Mouse (Mus musculus) kidney, embryonic 14.5 days (tissue): Measurements from ENCODE around the gene Zfyve9. TPM values are rescaled to one million over a fixed set of nuclear protein-coding genes. Genes with fewer than 3 reads are reported as not detected.

Source experiments
- ATAC-seq: fragments of 200-750 bp; cut with Nextera tagmentation; 2 replicates; pipeline ENCODE4 v1.8.0; 2017; ENCODE audit warnings: moderate number of reproducible peaks, mild to moderate bottlenecking, moderate TSS enrichment, moderate library complexity; ENCODE audit not compliant: low FRiP score, low TSS enrichment
- H3K27ac ChIP-seq: fragments of 300-500 bp; sonication (generic); 2 replicates; pipeline ENCODE4 v1.5.1; 2014; ENCODE audit warnings: low read depth, mild to moderate bottlenecking, low read length, moderate library complexity, mixed read lengths
- H3K27me3 ChIP-seq: fragments of 300-500 bp; sonication (generic); 2 replicates; pipeline ENCODE4 v1.6.1; 2014; ENCODE audit warnings: mild to moderate bottlenecking, low read length; ENCODE audit not compliant: control insufficient read depth, insufficient read depth
- H3K36me3 ChIP-seq: fragments of 300-500 bp; sonication (generic); 2 replicates; pipeline ENCODE4 v1.6.1; 2014; ENCODE audit warnings: low read length, mixed read lengths; ENCODE audit not compliant: control insufficient read depth, insufficient read depth
- H3K4me1 ChIP-seq: fragments of 300-500 bp; sonication (generic); 2 replicates; pipeline ENCODE4 v1.6.1; 2014; ENCODE audit warnings: low read length, mixed read lengths; ENCODE audit not compliant: control insufficient read depth, insufficient read depth
- H3K4me2 ChIP-seq: fragments of 300-500 bp; sonication (generic); replicated peaks from 2 replicates; pipeline ENCODE4 v1.6.1; 2014; ENCODE audit warnings: low read depth, mild to moderate bottlenecking, low read length
- H3K4me3 ChIP-seq: fragments of 300-500 bp; sonication (generic); 2 replicates; pipeline ENCODE4 v1.5.1; 2014; ENCODE audit warnings: mild to moderate bottlenecking, low read length
- H3K9ac ChIP-seq: fragments of 300-500 bp; sonication (generic); 2 replicates; pipeline ENCODE4 v1.6.1; 2014; ENCODE audit warnings: low read depth, mild to moderate bottlenecking, low read length, moderate library complexity
- H3K9me3 ChIP-seq: fragments of 300-500 bp; sonication (generic); 2 replicates; pipeline ENCODE4 v1.6.1; 2016; ENCODE audit warnings: low read length; ENCODE audit not compliant: control insufficient read depth
- WGBS: fragments of 180-500 bp; shearing (Covaris S2); extraction: QIAGEN DNeasy Blood & Tissue Kit; methylation state at CpG from one replicate; pipeline ENCODE4 v1.1.7; 2014; 5-methylcytosine and 5-hydroxymethylcytosine counted together
- polyA plus RNA-seq: library from polyadenylated mRNA; unstranded; fragments of >200 nt; fragmentation: Nextera tagmentation; extraction: Ambion mirVana; gene quantifications from 2 replicates; pipeline ENCODE4 v1.2.1, GENCODE M21; 2014

Gene Zfyve9
- polyA plus RNA-seq, 1 experiment from 2014 or later, result 7.2 TPM

DNA sequence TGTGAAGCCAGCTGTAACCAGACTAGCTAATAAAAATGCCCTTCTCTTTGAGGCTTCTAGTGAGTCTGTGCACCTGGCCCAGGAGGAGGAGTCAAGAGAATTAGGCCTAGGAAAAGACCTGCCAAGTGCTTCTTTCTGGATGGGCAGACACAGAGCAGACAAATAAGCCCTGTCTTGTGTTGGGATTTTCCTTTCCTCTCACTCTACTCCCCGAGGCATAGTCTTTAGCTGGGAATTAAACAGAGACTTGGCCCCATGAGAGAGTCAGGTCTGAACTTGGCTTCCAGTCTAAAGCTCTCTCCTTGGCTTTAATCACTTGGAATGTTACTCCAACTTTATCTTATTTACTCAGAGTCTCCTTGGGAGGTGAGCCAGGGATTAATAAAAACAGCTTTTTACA lies 13.3 kb upstream of the Zfyve9 start:
- H3K4me1 ChIP-seq, result no peaks in the 10 kb centered on the region
- no peak overlapping the region for H3K27ac ChIP-seq
- no peak overlapping the region for H3K4me2 ChIP-seq
- H3K27me3 ChIP-seq, result no peaks in the 10 kb centered on the region
- no peaks in the 10 kb centered on the region for H3K9me3 ChIP-seq
- no peak overlapping the region for H3K4me3 ChIP-seq
- 76% methylated on average over 1 of the region's 1 CpGs for WGBS
- no peak for ATAC-seq
- H3K9ac ChIP-seq, result no peak overlapping the region
- no peaks in the 10 kb centered on the region for H3K36me3 ChIP-seq

DNA sequence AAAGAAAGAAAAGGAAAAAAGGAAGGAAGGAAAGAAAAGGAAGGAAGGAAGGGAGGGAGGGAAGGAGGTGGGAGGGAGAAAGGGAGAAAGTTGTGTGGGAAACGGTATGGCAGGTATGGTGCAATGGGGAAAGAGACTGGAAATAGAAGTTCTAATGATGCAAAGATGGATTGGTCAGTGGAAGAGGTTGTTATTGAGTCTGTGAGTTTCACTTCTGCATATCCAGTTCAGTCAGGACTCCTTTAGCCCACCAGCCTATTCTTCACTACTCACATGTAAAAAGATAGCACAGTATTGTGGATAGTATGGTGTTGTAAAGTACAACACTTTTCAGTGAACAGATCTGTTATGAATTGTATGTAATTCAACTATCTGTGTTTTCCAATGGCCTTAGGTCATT lies 9.9 kb upstream of the Zfyve9 start:
- H3K36me3 ChIP-seq, result no peaks in the 10 kb centered on the region
- H3K4me1 ChIP-seq, result no peaks in the 10 kb centered on the region
- no peak overlapping the region for H3K9ac ChIP-seq
- H3K27ac ChIP-seq, result no peak overlapping the region
- 87% methylated on average over 1 of the region's 1 CpGs for WGBS
- H3K4me2 ChIP-seq, result no peak overlapping the region
- ATAC-seq, result no peak
- H3K27me3 ChIP-seq, result no peaks in the 10 kb centered on the region
- H3K4me3 ChIP-seq, result no peak overlapping the region
- no peaks in the 10 kb centered on the region for H3K9me3 ChIP-seq

DNA sequence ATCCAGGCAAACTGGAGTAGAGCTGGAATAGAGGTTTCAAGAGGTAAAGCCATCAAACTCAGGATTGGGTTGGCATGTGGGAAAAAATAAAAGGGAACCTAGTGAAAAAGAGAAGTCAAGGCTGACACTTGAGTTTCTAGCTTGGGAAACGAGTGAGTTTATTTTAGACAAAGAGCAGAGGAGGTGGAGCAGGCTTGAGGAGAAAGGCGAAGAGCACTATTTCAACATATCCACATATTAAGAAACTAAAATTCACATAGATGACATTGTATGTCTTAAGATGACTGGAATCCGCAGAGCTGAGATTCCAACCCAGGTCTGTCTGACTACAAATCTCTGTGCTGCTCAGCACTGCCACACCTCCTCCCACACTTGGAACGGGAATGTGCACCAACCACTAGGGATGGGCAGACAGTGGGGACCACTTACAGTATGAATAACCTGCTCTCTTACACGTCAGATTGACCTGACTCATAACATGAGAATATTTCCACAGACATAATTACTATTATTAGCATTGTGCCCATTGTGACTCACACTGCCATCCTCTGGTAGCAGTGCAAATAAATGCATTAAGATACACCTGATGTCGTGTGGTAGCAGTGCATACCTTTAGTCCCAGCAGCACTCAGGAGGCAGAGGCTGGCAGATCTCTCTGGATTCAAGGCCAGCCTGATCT lies 8.8 kb upstream of the Zfyve9 start:
- no peak overlapping the region for H3K27ac ChIP-seq
- no peaks in the 10 kb centered on the region for H3K27me3 ChIP-seq
- 85% methylated on average over 6 of the region's 6 CpGs for WGBS
- H3K9me3 ChIP-seq, result no peaks in the 10 kb centered on the region
- no peaks in the 10 kb centered on the region for H3K36me3 ChIP-seq
- no peak for ATAC-seq
- no peak overlapping the region for H3K4me3 ChIP-seq
- no peaks in the 10 kb centered on the region for H3K4me1 ChIP-seq
- no peak overlapping the region for H3K9ac ChIP-seq
- no peak overlapping the region for H3K4me2 ChIP-seq

DNA sequence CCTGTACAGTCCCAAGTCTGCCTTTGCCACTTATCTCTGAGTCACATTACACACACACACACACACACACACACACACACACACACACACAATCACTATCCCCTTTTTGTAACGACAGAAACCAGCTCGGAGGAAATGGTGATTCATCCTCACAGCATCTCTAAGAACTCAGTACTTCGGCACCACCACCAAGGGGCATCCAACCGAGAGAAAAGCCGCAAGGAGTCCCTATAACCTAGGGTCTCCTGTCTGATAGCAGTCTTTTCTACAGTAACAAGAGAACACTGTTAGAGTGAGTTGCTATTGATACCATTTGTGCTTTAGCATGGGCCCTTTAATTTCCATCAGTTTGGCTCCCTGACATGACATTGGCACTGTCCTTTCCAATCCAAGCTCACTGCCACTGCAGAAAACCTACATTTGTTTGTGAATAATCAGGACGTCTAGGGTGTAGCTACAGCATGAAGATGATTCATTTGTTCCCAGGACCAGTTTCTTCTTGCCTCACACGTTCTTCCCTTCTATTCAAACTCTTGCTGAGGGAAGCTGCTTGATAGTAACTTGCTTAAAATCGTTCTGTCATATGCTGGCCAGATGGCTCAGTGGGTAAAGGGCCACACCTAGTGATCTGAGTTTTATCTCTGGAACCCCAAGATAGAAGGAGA lies 2.0 kb upstream of the Zfyve9 start:
- H3K4me2 ChIP-seq, result no peak overlapping the region
- no peaks in the 10 kb centered on the region for H3K36me3 ChIP-seq
- H3K27me3 ChIP-seq, result no peaks in the 10 kb centered on the region
- no peak for ATAC-seq
- 0 out of 2 replicates have a peak, but pooled peaks cover 4% of the 10 kb centered on the region for H3K4me1 ChIP-seq
- WGBS, result 39% methylated on average over 8 of the region's 8 CpGs
- H3K9ac ChIP-seq, result no peak overlapping the region
- H3K9me3 ChIP-seq, result no peaks in the 10 kb centered on the region
- no peak overlapping the region for H3K27ac ChIP-seq
- no peak overlapping the region for H3K4me3 ChIP-seq

DNA sequence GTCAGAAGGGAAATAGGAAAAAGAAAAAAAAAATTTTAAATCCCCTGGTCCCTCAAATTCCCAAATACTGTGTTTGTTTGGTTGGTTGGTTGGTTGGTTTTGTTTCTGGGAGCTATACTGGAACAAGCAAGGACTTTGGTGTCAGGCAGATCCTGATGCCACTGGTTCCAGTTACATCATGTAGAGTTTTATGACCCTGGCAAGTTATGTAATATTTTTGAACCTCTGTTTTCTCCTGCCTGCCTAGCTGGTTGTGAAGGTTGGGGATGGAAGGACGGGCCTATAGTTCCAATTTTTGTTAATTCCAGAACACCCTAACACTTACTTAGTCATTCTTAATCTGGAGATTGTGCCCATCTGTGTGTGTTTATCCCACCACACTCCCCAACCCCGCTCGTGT lies 998 bp upstream of the Zfyve9 start:
- Histone ChIP-seq H3K27ac (no peak overlapping the region), H3K4me3 (no peak overlapping the region), H3K4me1 (0 out of 2 replicates have a peak, but pooled peaks cover 4% of the 10 kb centered on the region), H3K27me3 (no peaks in the 10 kb centered on the region), H3K9ac (no peak overlapping the region), H3K36me3 (no peaks in the 10 kb centered on the region), H3K9me3 (no peaks in the 10 kb centered on the region), H3K4me2 (no peak overlapping the region)
- no peak for ATAC-seq
- WGBS, result 72% methylated on average over 3 of the region's 3 CpGs

DNA sequence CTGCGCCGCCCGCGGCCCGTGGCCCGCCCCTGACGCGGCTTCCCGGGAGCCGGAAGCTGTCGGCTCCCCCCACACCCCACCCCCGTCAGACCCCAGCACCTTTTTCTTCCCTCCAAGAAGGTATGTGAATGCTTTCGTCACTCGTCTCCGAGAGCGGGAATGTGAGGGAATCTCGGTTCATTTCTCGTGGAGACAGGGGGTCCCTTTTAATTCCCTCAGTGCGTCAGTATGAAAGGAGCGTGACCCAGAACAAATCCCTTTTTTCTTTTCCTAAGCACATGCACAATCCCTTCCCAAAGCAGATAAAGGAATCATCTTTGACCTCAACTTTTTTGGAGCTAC lies 237 bp upstream of the Zfyve9 start:
- peak overlapping the region; percentile 50 for H3K4me2 ChIP-seq
- H3K9me3 ChIP-seq, result no peaks in the 10 kb centered on the region
- ATAC-seq, result no peak
- peak overlapping the region; percentile 95 for H3K4me3 ChIP-seq
- no peaks in the 10 kb centered on the region for H3K36me3 ChIP-seq
- H3K27me3 ChIP-seq, result no peaks in the 10 kb centered on the region
- peak overlapping the region; percentile 92 for H3K27ac ChIP-seq
- H3K4me1 ChIP-seq, result 0 out of 2 replicates have a peak, but pooled peaks cover 4% of the 10 kb centered on the region
- peak overlapping the region; percentile 99 for H3K9ac ChIP-seq
- WGBS, result under 1% methylated on average over 20 of the region's 20 CpGs

DNA sequence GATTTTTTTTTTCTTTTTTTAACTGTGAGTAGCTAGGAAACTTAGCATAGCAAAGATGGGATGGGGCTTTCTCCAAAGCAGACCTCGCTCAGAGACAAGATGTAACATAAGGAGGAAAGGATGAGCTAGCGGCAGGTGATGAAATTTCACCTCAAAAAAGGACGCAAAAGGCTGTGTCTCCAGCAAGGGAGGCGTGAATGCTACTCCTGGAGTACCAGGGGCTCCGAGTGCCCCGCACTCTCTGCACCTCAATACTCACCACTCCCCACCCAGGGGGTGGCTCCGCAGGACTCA lies 888 bp downstream of the Zfyve9 start:
- Histone ChIP-seq H3K36me3 (no peaks in the 10 kb centered on the region), H3K9me3 (no peaks in the 10 kb centered on the region), H3K4me2 (peak overlapping the region; percentile 50), H3K27ac (peak overlapping the region; percentile 92), H3K4me1 (0 out of 2 replicates have a peak, but pooled peaks cover 4% of the 10 kb centered on the region), H3K4me3 (peak overlapping the region; percentile 95), H3K27me3 (no peaks in the 10 kb centered on the region), H3K9ac (peak overlapping the region; percentile 99)
- ATAC-seq, result no peak
- WGBS, result 0% methylated on average over 7 of the region's 7 CpGs

DNA sequence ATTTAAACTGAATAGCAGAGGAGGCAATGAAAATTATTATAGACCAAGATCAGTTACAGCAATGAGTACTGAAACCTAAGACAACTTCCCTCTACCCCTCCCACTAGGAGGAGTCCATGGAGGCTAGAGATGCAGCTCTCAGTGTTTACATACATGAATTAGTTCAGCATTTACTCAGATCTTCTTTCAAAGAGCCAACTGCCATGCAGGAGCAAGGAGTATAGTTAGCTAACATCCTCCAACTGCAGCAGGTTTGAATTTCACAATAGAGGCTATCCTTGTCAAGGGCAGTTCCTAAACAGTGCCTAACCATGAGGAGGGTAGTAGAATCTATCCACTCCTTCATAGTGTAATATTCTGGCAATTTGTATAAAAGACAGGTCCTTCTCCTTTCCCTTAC lies 12.1 kb downstream of the Zfyve9 start:
- H3K9ac ChIP-seq, result no peak overlapping the region
- H3K27me3 ChIP-seq, result no peaks in the 10 kb centered on the region
- no peak overlapping the region for H3K27ac ChIP-seq
- no peaks in the 10 kb centered on the region for H3K9me3 ChIP-seq
- H3K4me1 ChIP-seq, result 0 out of 2 replicates have a peak, but pooled peaks cover 2% of the 10 kb centered on the region
- H3K36me3 ChIP-seq, result no peaks in the 10 kb centered on the region
- ATAC-seq, result peak; percentile 57
- no peak overlapping the region for H3K4me2 ChIP-seq
- H3K4me3 ChIP-seq, result no peak overlapping the region

DNA sequence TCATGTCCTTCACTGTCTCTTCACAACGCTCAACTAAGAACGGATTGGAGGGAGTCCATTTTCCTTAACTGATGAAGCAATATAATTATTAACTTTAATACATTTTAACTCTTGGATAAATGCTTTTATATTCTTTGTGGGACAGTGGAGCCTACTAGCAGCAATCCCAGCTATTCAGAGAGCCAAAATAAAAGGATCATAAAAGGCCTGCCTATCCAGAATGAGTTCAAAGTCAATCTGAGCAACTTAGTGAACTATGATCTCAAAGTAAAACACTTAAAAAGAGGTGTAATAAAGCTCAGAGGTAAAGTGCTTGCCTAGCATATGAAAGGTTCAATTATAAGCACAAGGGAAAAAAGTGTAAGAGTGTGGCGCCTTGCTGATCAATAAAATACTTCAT lies 21.0 kb downstream of the Zfyve9 start:
- Histone ChIP-seq H3K9me3 (no peaks in the 10 kb centered on the region), H3K27me3 (no peaks in the 10 kb centered on the region), H3K4me1 (no peaks in the 10 kb centered on the region), H3K36me3 (no peaks in the 10 kb centered on the region), H3K9ac (no peak overlapping the region), H3K4me2 (no peak overlapping the region), H3K27ac (no peak overlapping the region), H3K4me3 (no peak overlapping the region)
- WGBS, result 82% methylated on average over 3 of the region's 3 CpGs
- no peak for ATAC-seq
